8 mouse cellular contexts compared by ENCODE assay signal in the genomic region with DNA sequence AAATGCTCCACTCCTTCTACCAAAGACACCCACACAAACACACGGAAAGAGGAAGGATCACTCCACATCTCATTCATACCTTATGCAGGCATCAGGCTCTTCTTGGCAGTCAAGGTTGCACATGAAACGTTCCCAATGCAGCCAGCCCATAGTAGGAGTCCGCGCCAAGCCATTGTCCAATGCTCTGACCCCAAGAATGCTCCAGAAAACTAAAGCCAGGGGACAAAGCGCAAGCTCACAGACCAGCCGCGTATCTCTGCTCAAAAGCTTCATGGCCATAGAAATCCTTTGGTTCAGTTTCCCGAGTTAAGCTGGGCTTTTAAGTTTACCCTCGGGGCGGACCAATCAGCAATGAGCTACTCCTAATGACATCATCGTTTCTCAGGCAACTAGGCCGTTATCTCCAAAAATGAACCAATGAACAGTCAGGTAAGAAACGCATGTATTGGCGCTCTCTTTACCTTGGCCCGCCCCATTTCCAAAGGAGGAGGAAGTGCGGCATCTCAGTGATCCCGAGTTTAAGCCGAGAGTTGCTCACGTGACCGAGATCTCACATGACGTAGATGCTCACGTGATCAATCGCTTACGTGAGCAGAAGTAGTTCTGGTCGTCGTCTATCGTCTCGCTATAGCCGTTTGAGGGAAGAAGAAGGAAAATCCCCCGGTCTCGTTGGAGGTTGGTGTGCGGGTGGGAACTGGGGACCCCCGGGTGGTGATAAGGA. TPM values are rescaled to one million over a fixed set of nuclear protein-coding genes. Genes with fewer than 3 reads are reported as not detected.
A peak's percentile ranks its signal among the peaks of the same experiment; 100 is the strongest.
DNase-seq lines count a peak whose midpoint lies in the region; ATAC-seq and TF ChIP-seq lines count a peak whose summit lies in the region.

TSS of gene Gla (minus strand) at position 467 of the 721 bp plus-strand sequence.
TSS of gene Hnrnph2 (plus strand) at position 521 of the 721 bp plus-strand sequence.

- peaks cover 13% of the 10 kb centered on the region for H3K36me3 ChIP-seq in E14TG2a.4 (ENCODE audit: insufficient read depth, low read length)
- no peaks in the 10 kb centered on the region for H3K36me3 ChIP-seq in forebrain, embryonic 12.5 days (replicated peaks)
- H3K36me3 ChIP-seq in heart, postnatal 0 days (replicated peaks; ENCODE audit: control insufficient read depth, insufficient read depth, low read length): no peaks in the 10 kb centered on the region
- H3K36me3 ChIP-seq in liver, embryonic 16.5 days (ENCODE audit: control insufficient read depth, insufficient read depth): no peaks in the 10 kb centered on the region
- no peaks in the 10 kb centered on the region for H3K36me3 ChIP-seq in neural tube, embryonic 13.5 days
- H3K36me3 ChIP-seq in testis, adult 2 months (ENCODE audit: control insufficient read depth, insufficient read depth, low read length): no peaks in the 10 kb centered on the region

- peak; percentile 98 for ATAC-seq in forebrain, embryonic 12.5 days (ENCODE audit: low FRiP score)
- peak; percentile 97 for ATAC-seq in heart, postnatal 0 days (ENCODE audit: insufficient read depth, low read depth)
- ATAC-seq in liver, embryonic 16.5 days (ENCODE audit: low read depth): peak; percentile 99
- ATAC-seq in neural tube, embryonic 13.5 days (ENCODE audit: low read depth): peak; percentile 98

- no peak for TF ChIP-seq EP300 in heart, postnatal 0 days (IDR thresholded peaks at IDR 0.05; ENCODE audit: low read depth)

- peak; percentile 59 for TF ChIP-seq POLR2A in testis, adult 2 months (IDR thresholded peaks at IDR 0.05; ENCODE audit: control insufficient read depth, low read depth, low read length)

- TF ChIP-seq CTCF in E14TG2a.4 (conservative IDR thresholded peaks at IDR 0.05; ENCODE audit: low read length): no peak
- TF ChIP-seq CTCF in heart, postnatal 0 days (IDR thresholded peaks at IDR 0.05; ENCODE audit: low read depth): no peak
- TF ChIP-seq CTCF in testis, adult 2 months (IDR thresholded peaks at IDR 0.05; ENCODE audit: control insufficient read depth, insufficient read depth, insufficient replicate concordance, low read depth, low read length): no peak

- peaks cover 27% of the 10 kb centered on the region for H3K4me1 ChIP-seq in E14TG2a.4 (replicated peaks; ENCODE audit: low read depth, low read length)
- peaks cover 15% of the 10 kb centered on the region for H3K4me1 ChIP-seq in forebrain, embryonic 12.5 days
- no peaks in the 10 kb centered on the region for H3K4me1 ChIP-seq in heart, postnatal 0 days (ENCODE audit: control insufficient read depth, insufficient read depth)
- peaks cover 2% of the 10 kb centered on the region; the same call in 1 of the 2 replicates for H3K4me1 ChIP-seq in liver, embryonic 16.5 days (ENCODE audit: control insufficient read depth, low read depth, low read length)
- peaks cover 23% of the 10 kb centered on the region for H3K4me1 ChIP-seq in neural tube, embryonic 13.5 days (replicated peaks)
- H3K4me1 ChIP-seq in testis, adult 2 months (ENCODE audit: control insufficient read depth, insufficient read depth, low read length): no peaks in the 10 kb centered on the region; the same call in 1 of the 2 replicates

- H3K9me3 ChIP-seq in E14TG2a.4 (ENCODE audit: low read length): no peaks in the 10 kb centered on the region
- no peaks in the 10 kb centered on the region for H3K9me3 ChIP-seq in forebrain, embryonic 12.5 days
- no peaks in the 10 kb centered on the region for H3K9me3 ChIP-seq in heart, postnatal 0 days (replicated peaks; ENCODE audit: control insufficient read depth, low read length)
- H3K9me3 ChIP-seq in liver, embryonic 16.5 days (replicated peaks; ENCODE audit: control insufficient read depth, low read length): no peaks in the 10 kb centered on the region
- H3K9me3 ChIP-seq in neural tube, embryonic 13.5 days: no peaks in the 10 kb centered on the region

- H3K27me3 ChIP-seq in E14TG2a.4 (ENCODE audit: insufficient read depth, low read length): no peaks in the 10 kb centered on the region
- H3K27me3 ChIP-seq in forebrain, embryonic 12.5 days: no peaks in the 10 kb centered on the region
- H3K27me3 ChIP-seq in heart, postnatal 0 days (ENCODE audit: control insufficient read depth, insufficient read depth, low read length): no peaks in the 10 kb centered on the region
- H3K27me3 ChIP-seq in liver, embryonic 16.5 days (ENCODE audit: control insufficient read depth, insufficient read depth, low read depth, low read length): no peaks in the 10 kb centered on the region
- no peaks in the 10 kb centered on the region for H3K27me3 ChIP-seq in neural tube, embryonic 13.5 days
- no peaks in the 10 kb centered on the region for H3K27me3 ChIP-seq in testis, adult 2 months (ENCODE audit: control insufficient read depth, insufficient read depth, low read length)

- peak within 1 kb of the TSS; percentile 57 for H3K4me2 ChIP-seq in forebrain, embryonic 12.5 days
- H3K4me2 ChIP-seq in heart, postnatal 0 days (ENCODE audit: low read depth, low read length): peak within 1 kb of the TSS; percentile 63
- peak within 1 kb of the TSS; percentile 83 for H3K4me2 ChIP-seq in liver, embryonic 16.5 days (ENCODE audit: low read depth, low read length)
- H3K4me2 ChIP-seq in neural tube, embryonic 13.5 days: peak within 1 kb of the TSS; percentile 62

- peak within 1 kb of the TSS; percentile 63 for H3K9ac ChIP-seq in forebrain, embryonic 12.5 days
- peak within 1 kb of the TSS; percentile 60 for H3K9ac ChIP-seq in heart, postnatal 0 days (replicated peaks; ENCODE audit: low read depth, low read length)
- H3K9ac ChIP-seq in liver, embryonic 16.5 days (ENCODE audit: low read depth, low read length): peak within 1 kb of the TSS; percentile 76
- H3K9ac ChIP-seq in neural tube, embryonic 13.5 days: peak within 1 kb of the TSS; percentile 70

- H3K4me3 ChIP-seq in E14TG2a.4 (replicated peaks; ENCODE audit: low read length): peak within 1 kb of the TSS; percentile 86
- peak within 1 kb of the TSS; percentile 51 for H3K4me3 ChIP-seq in forebrain, embryonic 12.5 days (replicated peaks)
- H3K4me3 ChIP-seq in heart, postnatal 0 days (ENCODE audit: low read depth, low read length): peak within 1 kb of the TSS; percentile 51
- peak within 1 kb of the TSS; percentile 74 for H3K4me3 ChIP-seq in liver, embryonic 16.5 days (ENCODE audit: low read depth, low read length)
- peak within 1 kb of the TSS; percentile 49 for H3K4me3 ChIP-seq in neural tube, embryonic 13.5 days
- H3K4me3 ChIP-seq in testis, adult 2 months (ENCODE audit: control insufficient read depth, low read depth, low read length): peak within 1 kb of the TSS; percentile 91

- WGBS in forebrain, embryonic 12.5 days: 19% methylated on average over 33 of the region's 33 CpGs
- 11% methylated on average over 33 of the region's 33 CpGs for WGBS in heart, postnatal 0 days
- 20% methylated on average over 32 of the region's 33 CpGs for WGBS in liver, embryonic 16.5 days (ENCODE audit: insufficient replicate concordance)
- 19% methylated on average over 33 of the region's 33 CpGs for WGBS in neural tube, embryonic 13.5 days

- H3K27ac ChIP-seq in forebrain, embryonic 12.5 days: peak within 1 kb of the TSS; percentile 93
- H3K27ac ChIP-seq in heart, postnatal 0 days (ENCODE audit: low read depth): peak within 1 kb of the TSS; percentile 91
- peak within 1 kb of the TSS; percentile 90 for H3K27ac ChIP-seq in liver, embryonic 16.5 days (ENCODE audit: low read length)
- peak within 1 kb of the TSS; percentile 95 for H3K27ac ChIP-seq in neural tube, embryonic 13.5 days (replicated peaks)
- peak within 1 kb of the TSS; percentile 92 for H3K27ac ChIP-seq in testis, adult 2 months (ENCODE audit: control insufficient read depth, insufficient read depth, low read depth, low read length)

- peak; percentile 94 for DNase-seq in c-Kit-positive CD71-positive TER-119-positive erythroid progenitor cells, embryonic 14.5 days (ENCODE audit: low spot score)
- peak; percentile 95 for DNase-seq in heart, postnatal 0 days (ENCODE audit: low spot score)
- DNase-seq in kidney, postnatal 4 days: peak; percentile 90 to 92

RNA-seq across cellular contexts. Expression of gene Gla, which starts in this region (rescaled TPM):
- 3.6 and 4.4 TPM in 2 replicates for polyA plus RNA-seq in forebrain, embryonic 12.5 days (2016; fragmentation: Nextera tagmentation; extraction: Ambion mirVana)
- 0.50 and 4.1 TPM in 2 replicates for total RNA-seq in heart, postnatal 0 days (2014; rRNA removed; ENCODE audit: low replicate concordance)
- 1.5 and 1.8 TPM in 2 replicates for polyA plus RNA-seq in heart, postnatal 0 days (2015; fragmentation: Nextera tagmentation; extraction: Ambion mirVana)
- polyA plus RNA-seq in liver, embryonic 16.5 days (2015; fragmentation: Nextera tagmentation; extraction: Ambion mirVana): 3.6 and 4.5 TPM in 2 replicates
- 3.4 and 4.2 TPM in 2 replicates for polyA plus RNA-seq in neural tube, embryonic 13.5 days (2015; fragmentation: Nextera tagmentation; extraction: Ambion mirVana)
- 0.73 and 0.80 TPM in 2 replicates for polyA plus RNA-seq in testis, adult 2 months (2012; rRNA removed)

RNA-seq across cellular contexts. Expression of gene Hnrnph2, which starts in this region (rescaled TPM):
- polyA plus RNA-seq in forebrain, embryonic 12.5 days (2016; fragmentation: Nextera tagmentation; extraction: Ambion mirVana): 213 and 222 TPM in 2 replicates
- total RNA-seq in heart, postnatal 0 days (2014; rRNA removed; ENCODE audit: low replicate concordance): 37.1 and 43.9 TPM in 2 replicates
- polyA plus RNA-seq in heart, postnatal 0 days (2015; fragmentation: Nextera tagmentation; extraction: Ambion mirVana): 98.4 and 102 TPM in 2 replicates
- 66.4 and 79.1 TPM in 2 replicates for polyA plus RNA-seq in liver, embryonic 16.5 days (2015; fragmentation: Nextera tagmentation; extraction: Ambion mirVana)
- 154 and 171 TPM in 2 replicates for polyA plus RNA-seq in neural tube, embryonic 13.5 days (2015; fragmentation: Nextera tagmentation; extraction: Ambion mirVana)
- 4.8 and 6.4 TPM in 2 replicates for polyA plus RNA-seq in testis, adult 2 months (2012; rRNA removed)

Comparison
In these comparisons a context has a peak if more than half of its experiments do, and no peak if none do; other contexts are left out.
1. Peak in every context shown above with its lines: DNase-seq, ATAC-seq, H3K4me3 ChIP-seq and H3K27ac ChIP-seq.